Comparison of ENCODE assay signal across 15 mouse cellular contexts in the genomic region with DNA sequence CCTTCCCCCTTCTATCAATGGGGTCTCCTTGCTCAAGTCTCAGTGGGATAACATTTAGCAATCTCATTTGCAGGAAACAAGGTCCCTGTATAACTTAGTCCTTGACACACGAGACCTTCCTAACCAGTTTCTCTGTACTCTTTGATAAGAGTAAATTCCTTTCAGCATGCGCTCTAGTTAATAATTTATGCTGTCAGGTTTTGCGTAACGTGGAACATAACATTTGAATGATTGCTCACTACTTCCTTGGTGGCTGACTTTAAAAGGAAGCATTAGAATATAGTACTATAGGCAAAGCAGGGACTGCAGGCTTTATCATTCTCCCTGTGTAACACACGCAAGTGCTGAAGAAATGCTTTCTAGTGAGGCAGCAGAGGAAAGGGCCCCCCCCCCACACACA.
A peak's percentile ranks its signal among the peaks of the same experiment; 100 is the strongest.
DNase-seq lines count a peak whose midpoint lies in the region; ATAC-seq and TF ChIP-seq lines count a peak whose summit lies in the region.
"Had no signal": no experiment of that assay in that cellular context is flagged by ENCODE, and none has a peak within 500 bp of the region (broad histone marks: within the 10 kb centered on the region; RNA-seq: fewer than 3 reads in every experiment).

No protein-coding gene starts in this region.

- H3K4me2 ChIP-seq in heart, postnatal 0 days (ENCODE audit: low read depth, low read length), result 0 out of 2 replicates have a peak overlapping the region, but pooled peaks have one; percentile 13
- H3K4me2 ChIP-seq in lung, embryonic 15.5 days, result peak overlapping the region; percentile 36; the same call in 1 of the 2 replicates
- no peak overlapping the region for H3K4me2 ChIP-seq in liver, embryonic 15.5 days
- H3K4me2 ChIP-seq: embryonic facial prominence, embryonic 13.5 days had no signal

- peaks cover 45% of the 10 kb centered on the region for H3K4me1 ChIP-seq in heart, postnatal 0 days (ENCODE audit: control insufficient read depth, insufficient read depth)
- H3K4me1 ChIP-seq in lung, embryonic 15.5 days, result peaks cover 23% of the 10 kb centered on the region
- peaks cover 2% of the 10 kb centered on the region; the same call in 1 of the 2 replicates for H3K4me1 ChIP-seq in lung, adult 2 months (ENCODE audit: control insufficient read depth, insufficient read depth, low read length)
- H3K4me1 ChIP-seq in liver, embryonic 15.5 days (replicated peaks), result 0 out of 2 replicates have a peak, but pooled peaks cover 12% of the 10 kb centered on the region
- H3K4me1 ChIP-seq: forebrain, embryonic 10.5 days had no signal

- H3K4me3 ChIP-seq in heart, postnatal 0 days (ENCODE audit: low read depth, low read length), result no peak overlapping the region
- no peak overlapping the region for H3K4me3 ChIP-seq in lung, embryonic 15.5 days
- H3K4me3 ChIP-seq in lung, adult 2 months (replicated peaks; ENCODE audit: extremely low read depth, low read depth, low read length), result no peak overlapping the region
- H3K4me3 ChIP-seq in liver, embryonic 15.5 days (replicated peaks), result no peak overlapping the region
- H3K4me3 ChIP-seq: embryonic facial prominence, embryonic 13.5 days; forebrain, embryonic 10.5 days; midbrain, embryonic 10.5 days had no signal

- WGBS in heart, postnatal 0 days, result 26% methylated on average over 5 of the region's 5 CpGs
- 35% methylated on average over 5 of the region's 5 CpGs for WGBS in lung, embryonic 15.5 days
- 52% methylated on average over 5 of the region's 5 CpGs for WGBS in lung, adult 2 months
- 54% methylated on average over 5 of the region's 5 CpGs for WGBS in liver, embryonic 15.5 days (ENCODE audit: insufficient replicate concordance)

- no peak for TF ChIP-seq CTCF in heart, postnatal 0 days (IDR thresholded peaks at IDR 0.05; ENCODE audit: low read depth)
- TF ChIP-seq CTCF in lung, adult 2 months (IDR thresholded peaks at IDR 0.05; ENCODE audit: insufficient read depth, low read length), result no peak

- intact Hi-C loops in heart, postnatal 36 days (cut with DNase I), result no loop called here

- H3K27me3 ChIP-seq in heart, postnatal 0 days (ENCODE audit: control insufficient read depth, insufficient read depth, low read length), result no peaks in the 10 kb centered on the region
- no peaks in the 10 kb centered on the region for H3K27me3 ChIP-seq in lung, embryonic 15.5 days
- H3K27me3 ChIP-seq in liver, embryonic 15.5 days, result 0 out of 2 replicates have a peak, but pooled peaks cover 13% of the 10 kb centered on the region
- H3K27me3 ChIP-seq: embryonic facial prominence, embryonic 13.5 days had no signal

- no peak for TF ChIP-seq POLR2A in lung, adult 2 months (IDR thresholded peaks at IDR 0.05; ENCODE audit: borderline replicate concordance, extremely low read depth, low read depth, low read length)

- H3K9ac ChIP-seq in heart, postnatal 0 days (replicated peaks; ENCODE audit: low read depth, low read length), result no peak overlapping the region
- no peak overlapping the region for H3K9ac ChIP-seq in lung, embryonic 15.5 days
- no peak overlapping the region for H3K9ac ChIP-seq in liver, embryonic 15.5 days
- H3K9ac ChIP-seq: embryonic facial prominence, embryonic 13.5 days had no signal

- H3K36me3 ChIP-seq in heart, postnatal 0 days (replicated peaks; ENCODE audit: control insufficient read depth, insufficient read depth, low read length), result no peaks in the 10 kb centered on the region
- H3K36me3 ChIP-seq in lung, embryonic 15.5 days, result no peaks in the 10 kb centered on the region
- no peaks in the 10 kb centered on the region for H3K36me3 ChIP-seq in liver, embryonic 15.5 days (replicated peaks)
- H3K36me3 ChIP-seq: embryonic facial prominence, embryonic 13.5 days; forebrain, embryonic 10.5 days; midbrain, embryonic 10.5 days had no signal

- H3K9me3 ChIP-seq in heart, postnatal 0 days (replicated peaks; ENCODE audit: control insufficient read depth, low read length), result no peaks in the 10 kb centered on the region
- no peaks in the 10 kb centered on the region for H3K9me3 ChIP-seq in lung, embryonic 15.5 days
- no peaks in the 10 kb centered on the region for H3K9me3 ChIP-seq in liver, embryonic 15.5 days (replicated peaks)
- H3K9me3 ChIP-seq: embryonic facial prominence, embryonic 13.5 days; forebrain, embryonic 10.5 days; midbrain, embryonic 10.5 days had no signal

- no peak for ATAC-seq in heart, postnatal 0 days (ENCODE audit: insufficient read depth, low read depth)
- ATAC-seq in lung, embryonic 15.5 days (ENCODE audit: borderline replicate concordance, extremely low read depth, low FRiP score, low TSS enrichment), result 0 out of 2 replicates have a peak, but pooled peaks have one; percentile 7
- ATAC-seq in liver, embryonic 15.5 days (ENCODE audit: insufficient read depth), result no peak
- no peak for ATAC-seq in megakaryocyte, adult 5-6 weeks (ENCODE audit: poor library complexity, severe bottlenecking)
- ATAC-seq: hindbrain, embryonic 16.5 days had no signal

- DNase-seq in heart, postnatal 0 days (ENCODE audit: low spot score), result no peak
- no peak for DNase-seq in heart, postnatal 36 days
- DNase-seq in lung, adult 2 months, result no peak
- DNase-seq in yolk sac, embryonic 10.5 days (ENCODE audit: low spot score), result peak; percentile 61
- DNase-seq: cerebellum, adult 11 months; gastrocnemius, postnatal 36 days; right cerebral cortex, postnatal 4 days; thymus, postnatal 14 days had no signal

- H3K27ac ChIP-seq in heart, postnatal 0 days (ENCODE audit: low read depth), result peak overlapping the region; percentile 39
- peak overlapping the region; percentile 77 for H3K27ac ChIP-seq in lung, embryonic 15.5 days
- H3K27ac ChIP-seq in liver, embryonic 15.5 days (replicated peaks), result peak overlapping the region; percentile 38
- H3K27ac ChIP-seq: embryonic facial prominence, embryonic 13.5 days; forebrain, embryonic 10.5 days; midbrain, embryonic 10.5 days had no signal

- TF ChIP-seq EP300 in heart, postnatal 0 days (IDR thresholded peaks at IDR 0.05; ENCODE audit: low read depth), result no peak
